Mouse (Mus musculus) cerebellum, postnatal 14 days (tissue): ENCODE results near the gene Cd3e.

Experiments
- DNase-seq, 2 experiments: peaks; one replicate each; pipeline ENCODE4 v3.0.0; 2021; ENCODE audit warnings: mixed read lengths in 2 of 2

Cd3e gene

DNA sequence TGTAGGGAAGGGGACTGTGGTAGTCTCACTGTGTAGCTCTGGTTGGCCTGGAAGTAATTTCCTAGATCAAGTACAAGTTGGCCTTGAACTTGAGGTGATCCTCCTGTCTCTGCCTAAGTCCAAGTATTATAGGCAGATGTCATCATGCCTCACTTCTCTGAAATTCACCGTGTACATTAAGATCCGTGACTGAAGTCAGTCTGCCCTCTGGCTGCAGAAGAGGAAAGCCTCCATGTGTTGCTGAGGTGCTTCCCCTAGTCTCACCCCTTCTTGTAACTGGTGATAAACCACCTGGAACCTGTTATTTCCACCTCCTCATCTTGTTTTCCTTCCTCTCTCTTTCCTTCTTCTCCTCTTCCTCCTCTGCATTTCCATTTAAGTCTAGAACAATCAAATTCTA, 5.5 kb upstream of the Cd3e start:
- DNase-seq = no peak

DNA sequence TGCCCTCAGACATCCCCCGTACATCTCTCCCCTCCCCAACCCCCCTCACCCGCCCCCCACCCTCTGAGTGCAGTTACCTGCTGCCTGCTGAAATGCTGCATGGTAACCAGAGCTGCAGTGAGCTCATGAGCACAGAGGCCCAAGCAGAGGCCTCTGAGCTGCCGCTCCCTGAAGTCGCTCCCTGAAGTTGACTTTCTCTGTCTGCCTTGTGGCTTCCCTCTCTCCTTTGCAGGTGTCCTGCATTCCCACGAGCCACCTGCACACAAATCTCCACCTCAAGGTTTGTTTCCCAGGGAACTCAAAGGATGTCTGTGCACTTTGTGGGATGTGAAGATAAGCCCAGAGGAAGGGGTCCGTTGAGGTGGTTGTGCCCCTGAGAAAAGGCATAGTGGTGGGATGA, 1.9 kb upstream of the Cd3e start:
- DNase-seq = no peak

GRCm38 (mm10) chr9:45010461-45010860, 1.0 kb upstream of the Cd3e start:
- DNase-seq = no peak

- no peak for DNase-seq
These were observed 1.1 kb downstream of the Cd3e start for GRCm38 (mm10) chr9:45008342-45008741.

DNA sequence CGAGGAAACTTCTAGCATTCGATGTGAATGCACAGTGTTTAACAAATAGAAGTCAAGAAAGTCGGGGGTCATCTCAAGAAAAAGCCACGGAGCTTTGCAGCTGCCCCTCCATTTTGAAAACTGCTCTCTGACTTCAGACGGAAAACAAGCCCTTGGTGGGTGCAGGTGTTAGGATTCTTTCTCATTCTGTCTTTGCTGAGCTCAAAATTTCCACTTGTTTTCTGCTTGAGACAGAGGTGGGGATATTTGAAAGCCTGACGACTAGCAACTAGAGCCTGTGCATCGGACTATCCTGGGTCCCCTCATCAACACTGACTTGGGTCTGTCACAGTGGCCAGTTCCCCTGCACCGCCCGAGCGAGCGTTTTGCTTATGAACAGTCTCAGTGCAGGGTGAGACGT, 2.0 kb downstream of the Cd3e start:
- DNase-seq = no peak

GRCm38 (mm10) chr9:45000249-45000648, 9.2 kb downstream of the Cd3e start:
- DNase-seq = no peak

- peak; percentile 18 to 23 for DNase-seq
These were observed 9.7 kb downstream of the Cd3e start for GRCm38 (mm10) chr9:44999776-45000175.

- DNase-seq = peak; percentile 29 to 44
These were observed 10.3 kb downstream of the Cd3e start for GRCm38 (mm10) chr9:44999171-44999570.

DNA sequence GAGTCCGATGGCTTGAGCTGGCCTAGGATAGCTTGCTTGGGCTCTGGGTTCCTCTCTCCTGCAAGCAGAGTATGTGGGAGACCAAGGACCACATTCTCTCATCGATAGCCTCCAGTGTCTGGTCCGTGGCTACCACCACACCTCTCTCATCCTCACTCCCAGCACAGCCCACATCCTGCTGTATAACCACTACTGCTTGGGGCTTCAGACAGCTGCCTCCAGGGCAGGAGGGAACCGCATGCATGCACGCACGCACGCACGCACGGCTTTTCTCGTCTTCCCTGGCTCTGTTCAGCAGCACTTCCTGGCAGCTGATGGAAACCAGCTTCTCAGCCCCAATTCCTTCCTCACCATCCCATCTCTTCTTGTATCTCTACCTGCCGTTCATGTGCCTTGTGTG, 11.3 kb downstream of the Cd3e start:
- no peak for DNase-seq

- no peak for DNase-seq
These were observed 12.8 kb downstream of the Cd3e start for GRCm38 (mm10) chr9:44996590-44996989.

- no peak for DNase-seq
These were observed 14.5 kb downstream of the Cd3e start for GRCm38 (mm10) chr9:44994962-44995361.

DNA sequence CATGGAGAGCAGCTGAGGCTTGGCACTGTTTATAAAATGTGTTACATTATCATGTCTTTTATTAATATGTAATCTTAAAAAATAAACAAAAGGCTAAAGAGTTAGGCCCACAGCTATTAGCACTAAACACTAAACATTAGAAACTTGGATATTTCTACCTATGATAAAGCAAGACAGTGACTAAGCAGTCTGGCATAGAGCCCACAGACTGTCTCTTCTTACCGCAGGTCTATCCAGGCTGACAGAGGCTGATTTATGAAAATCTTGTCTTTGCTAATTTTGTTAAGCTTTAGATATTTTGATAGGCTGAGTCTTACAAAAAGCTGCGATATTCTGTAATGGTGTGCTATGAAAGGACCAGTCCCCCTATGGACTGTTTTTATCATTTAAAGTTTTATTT, 16.2 kb downstream of the Cd3e start:
- DNase-seq = no peak

DNA sequence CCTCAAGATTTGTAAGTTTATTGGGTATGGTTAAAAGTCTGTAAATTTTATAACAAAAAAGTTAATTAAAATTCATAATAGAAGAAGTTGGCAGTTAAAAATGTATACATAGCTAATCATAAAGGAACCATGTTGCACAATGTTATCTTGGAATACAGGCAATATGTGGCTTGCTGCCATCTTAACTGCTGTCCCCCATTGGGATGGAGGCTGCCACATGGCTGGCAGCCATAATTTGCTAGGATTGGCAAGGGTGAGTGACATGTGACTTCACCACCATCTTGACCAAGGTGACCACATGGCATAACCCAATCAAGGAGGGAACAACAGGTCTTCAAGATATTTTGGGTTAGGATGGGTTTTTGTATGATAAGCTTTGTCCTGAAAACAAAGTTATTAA, 17.2 kb downstream of the Cd3e start:
- peak; percentile 91 to 92 for DNase-seq

- no peak for DNase-seq
These were observed 17.6 kb downstream of the Cd3e start for GRCm38 (mm10) chr9:44991821-44992220.

- no peak for DNase-seq
These were observed 22.5 kb downstream of the Cd3e start for GRCm38 (mm10) chr9:44986976-44987375.

DNA sequence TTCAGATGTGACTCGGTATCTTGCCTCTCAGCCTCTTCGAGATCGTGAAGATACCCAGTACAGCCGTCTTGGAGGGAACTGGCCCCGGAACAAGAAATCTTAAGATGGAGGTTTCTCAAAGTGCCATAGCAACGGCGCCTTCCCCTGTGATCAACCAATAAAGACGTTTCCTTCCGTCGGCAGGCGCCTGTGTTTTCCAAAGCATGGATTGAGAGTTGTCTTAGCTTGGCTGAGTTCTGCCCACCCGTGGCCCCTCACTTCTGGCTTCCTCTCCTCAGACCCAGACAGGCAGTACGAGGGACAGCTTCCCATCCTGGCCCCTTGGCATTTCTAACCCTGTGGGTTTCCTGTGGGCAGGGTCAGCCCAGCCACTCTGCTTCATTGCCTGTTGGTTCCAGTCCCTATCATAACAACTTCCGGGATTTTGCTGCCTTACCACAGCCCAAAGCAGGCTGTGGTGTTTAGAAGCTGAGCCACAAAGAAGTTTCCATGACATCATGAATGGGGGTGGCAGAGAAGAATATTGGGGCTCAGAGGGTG, 23.1 kb downstream of the Cd3e start:
- DNase-seq = no peak

DNA sequence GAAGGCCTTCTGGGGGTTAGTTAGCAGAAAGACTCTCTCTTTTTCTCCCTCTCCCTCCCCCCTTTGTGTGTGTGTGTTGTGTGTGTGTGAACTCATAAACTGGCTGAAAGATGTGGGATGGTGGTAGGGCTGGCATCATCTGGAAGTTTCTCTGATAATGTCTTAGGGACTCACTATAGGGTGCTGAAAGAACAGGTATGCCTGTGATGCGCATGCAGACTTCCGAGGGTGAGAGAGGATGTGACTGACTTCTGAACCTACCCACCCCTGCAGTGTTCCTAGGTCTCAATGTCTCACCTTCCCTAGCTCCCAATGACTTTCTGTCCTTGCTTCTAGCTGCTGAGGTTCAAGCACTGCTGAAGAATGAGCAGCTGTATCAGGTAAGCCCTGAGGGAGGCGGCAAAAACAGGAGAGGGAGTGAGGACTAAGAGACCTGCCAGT, 23.7 kb downstream of the Cd3e start:
- no peak for DNase-seq

- no peak for DNase-seq
These were observed 26.4 kb downstream of the Cd3e start for GRCm38 (mm10) chr9:44983001-44983400.

DNA sequence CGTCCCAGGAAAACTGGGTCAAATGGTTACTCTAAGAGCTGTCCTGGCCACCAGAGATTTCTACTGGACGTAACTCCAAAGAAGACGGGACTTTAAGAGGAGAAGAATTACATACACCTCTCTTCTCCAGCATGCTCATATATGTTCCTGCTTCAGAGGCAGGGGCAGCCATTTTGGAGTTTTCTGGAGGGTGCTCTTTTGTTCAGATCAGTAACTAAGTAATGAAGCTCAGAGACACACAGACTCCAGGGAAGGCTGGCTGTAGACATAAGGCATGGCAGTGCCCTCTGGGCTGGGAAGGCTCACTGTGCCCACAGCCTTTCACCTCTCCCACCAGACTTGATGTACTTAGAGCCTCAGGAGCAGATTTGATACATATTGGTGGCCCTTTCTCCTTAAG, 26.9 kb downstream of the Cd3e start:
- DNase-seq = no peak

DNA sequence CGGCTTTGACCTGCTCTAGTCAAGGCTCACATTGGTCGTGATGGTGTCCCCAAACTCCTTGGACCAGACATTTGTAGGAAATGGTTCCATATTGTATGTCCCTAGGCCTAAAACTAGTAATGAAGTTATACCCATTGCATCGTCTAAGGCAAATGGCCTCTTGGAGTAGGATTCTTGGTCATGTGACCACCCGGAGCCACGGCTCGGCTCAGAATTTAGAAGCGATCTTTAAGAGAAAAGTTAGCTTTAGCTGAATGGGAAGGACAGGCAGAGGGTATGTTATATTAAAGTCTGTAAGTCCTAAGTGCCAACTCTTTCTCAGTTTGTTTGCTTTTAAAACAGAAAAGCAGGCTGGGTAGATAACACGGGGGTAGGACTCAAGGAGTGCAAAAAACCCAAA, 27.3 kb downstream of the Cd3e start:
- no peak for DNase-seq

DNA sequence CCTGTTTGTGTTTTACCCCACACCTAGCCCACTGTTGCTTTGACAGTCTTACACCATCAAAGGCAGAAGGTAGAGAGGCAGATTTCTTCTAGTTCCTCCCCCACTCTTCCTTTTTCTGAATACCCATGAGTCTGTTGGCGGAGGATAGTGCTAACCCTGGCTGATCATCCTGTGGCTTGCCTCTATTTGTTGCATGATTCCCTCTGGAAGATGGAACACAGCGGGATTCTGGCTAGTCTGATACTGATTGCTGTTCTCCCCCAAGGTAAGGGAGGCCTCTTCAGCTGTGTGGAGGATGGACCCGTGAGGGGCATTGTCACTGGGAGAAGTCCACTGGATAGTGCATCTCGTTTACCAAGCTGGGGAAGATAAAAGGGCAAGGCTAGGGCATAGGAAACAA, 27.8 kb downstream of the Cd3e start, which contains the start of gene Cd3d:
Gene Cd3d, plus strand, starts transcription at position 111 of the 400 bp plus-strand sequence.
- no peak for DNase-seq

DNA sequence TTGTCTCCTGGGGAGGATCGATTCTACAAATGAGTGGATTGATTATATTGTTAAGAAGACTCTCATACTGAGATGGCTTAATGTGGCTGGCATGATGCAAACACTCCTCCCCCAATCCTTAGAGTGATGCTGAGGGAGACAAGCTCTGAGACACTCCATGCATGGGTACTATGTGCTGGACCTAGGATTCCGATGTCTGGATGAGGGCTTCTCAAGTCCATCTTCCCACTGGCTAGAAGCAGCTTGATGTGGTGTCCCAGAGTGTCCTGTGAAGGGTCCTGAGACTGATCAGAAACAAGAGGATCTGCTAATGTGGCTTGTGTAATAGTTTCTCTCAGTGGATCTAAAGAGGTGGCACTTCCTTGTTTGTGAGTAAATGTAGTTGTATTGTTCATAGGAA, 28.3 kb downstream of the Cd3e start:
- DNase-seq = no peak

DNA sequence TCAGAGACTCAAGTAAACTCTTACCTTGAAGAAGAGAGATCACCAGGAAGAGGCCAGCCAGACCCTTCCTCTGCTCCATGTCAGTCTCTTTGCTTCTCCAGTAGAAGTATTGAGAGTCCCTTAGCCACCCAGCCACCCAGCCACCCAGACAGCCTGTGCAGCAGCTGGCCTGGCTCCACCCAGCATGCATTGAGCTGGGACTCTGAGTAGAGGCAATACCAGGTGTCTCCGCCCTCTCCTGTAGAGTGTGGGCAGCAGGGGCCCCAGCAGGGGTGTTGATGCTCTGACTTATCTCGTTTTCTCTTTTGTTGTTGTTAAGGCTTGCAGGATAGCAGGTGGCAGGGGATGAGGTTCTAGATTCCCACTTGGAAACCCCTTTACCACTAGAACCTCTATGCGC, 29.2 kb downstream of the Cd3e start, which contains the start of gene Cd3g:
Gene Cd3g, minus strand, starts transcription at position 190 of the 400 bp plus-strand sequence.
- no peak for DNase-seq

DNA sequence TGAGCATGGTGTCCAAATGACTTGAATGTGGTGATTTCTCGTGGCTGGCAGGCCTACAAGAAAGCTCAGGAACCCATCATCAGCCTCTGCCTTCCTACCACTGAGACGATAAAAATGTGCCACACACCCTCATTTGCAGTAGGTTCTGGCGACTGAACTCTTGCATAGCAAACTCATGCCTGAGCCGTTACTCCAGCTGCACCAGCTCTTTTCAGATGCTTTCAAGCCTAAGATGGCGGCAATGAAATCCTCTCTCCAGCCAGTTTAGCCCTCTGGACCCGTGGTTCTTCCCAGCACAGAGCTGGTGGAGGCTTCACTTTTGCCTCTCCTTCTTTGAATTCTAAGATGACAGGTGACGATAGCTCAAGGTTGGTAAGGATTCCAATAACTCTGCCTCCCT, 29.6 kb downstream of the Cd3e start:
- DNase-seq = no peak

DNA sequence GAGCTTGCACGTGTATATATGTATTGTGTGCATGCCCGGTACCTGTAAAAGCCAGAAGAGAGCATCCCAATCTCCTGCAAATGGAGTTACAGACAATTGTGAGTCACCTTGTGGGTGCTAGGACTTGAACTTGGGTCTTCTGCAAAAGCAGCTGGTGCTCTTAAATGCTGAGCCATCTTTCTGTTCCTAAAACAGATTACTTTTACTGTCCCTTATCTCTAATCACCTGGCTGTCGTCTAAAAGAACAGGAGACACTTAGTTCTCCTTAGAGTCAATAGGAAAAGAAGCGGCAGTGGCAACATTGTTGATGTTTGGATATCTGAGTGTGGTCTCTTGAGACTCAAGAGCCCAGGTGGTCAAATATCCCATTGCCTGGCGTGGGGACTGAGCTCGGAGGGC, 31.6 kb downstream of the Cd3e start:
- DNase-seq = no peak

DNA sequence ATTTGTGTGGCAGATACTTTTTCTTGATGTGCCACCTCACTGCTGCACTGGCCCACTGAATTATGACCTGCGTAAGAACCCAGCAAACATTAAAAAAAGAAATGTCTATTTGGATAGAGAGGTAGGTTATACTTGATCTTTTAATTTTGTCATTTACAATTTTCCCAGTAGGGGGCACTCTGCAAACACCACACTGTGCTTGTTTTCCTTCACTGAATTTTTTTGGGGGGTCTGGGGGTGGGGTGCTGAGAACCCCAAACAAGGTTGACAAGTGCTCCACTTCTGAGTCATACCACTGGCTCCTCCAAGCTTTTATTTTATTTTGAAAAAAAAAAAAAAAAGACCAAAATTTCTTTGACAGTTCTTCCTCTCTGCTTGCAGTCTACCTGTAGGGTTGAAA, 40.0 kb downstream of the Cd3e start:
- no peak for DNase-seq
